Mouse (Mus musculus): ENCODE measurements around the gene Nhlrc4. TPM values are rescaled to one million over a fixed set of nuclear protein-coding genes. Genes with fewer than 3 reads are reported as not detected.

Gene Nhlrc4
- polyA plus RNA-seq, 1 experiment from 2014 or later = not detected

GRCm38 (mm10) chr17:25918037-25918750 lies 26.6 kb downstream of the Nhlrc4 start:
- Histone ChIP-seq H3K36me3 (ENCODE audit: control insufficient read depth, insufficient read depth, low read length) (no peaks in the 10 kb centered on the region), H3K4me3 (ENCODE audit: low read depth, low read length) (peak overlapping the region; percentile 92), H3K27ac (replicated peaks) (peak overlapping the region; percentile 93), H3K4me1 (replicated peaks; ENCODE audit: control insufficient read depth, insufficient read depth) (no peaks in the 10 kb centered on the region; the same call in none of the 2 replicates), H3K27me3 (ENCODE audit: control insufficient read depth, insufficient read depth, low read length) (no peaks in the 10 kb centered on the region), H3K9me3 (ENCODE audit: control insufficient read depth, low read length) (no peaks in the 10 kb centered on the region), H3K9ac (ENCODE audit: low read length) (peak overlapping the region; percentile 94), H3K4me2 (replicated peaks; ENCODE audit: low read depth) (peak overlapping the region; percentile 96)
- TF ChIP-seq EP300 (optimal IDR thresholded peaks at IDR 0.05) (no peak), CTCF (IDR thresholded peaks at IDR 0.05; ENCODE audit: low read depth) (no peak)
- WGBS = 75% methylated on average over 9 of the region's 9 CpGs
- no peak for DNase-seq (ENCODE audit: low spot score)
- ATAC-seq (ENCODE audit: low FRiP score, low TSS enrichment) = no peak

- H3K4me1 ChIP-seq (replicated peaks; ENCODE audit: control insufficient read depth, insufficient read depth) = no peaks in the 10 kb centered on the region; the same call in none of the 2 replicates
- 44% methylated on average over 8 of the region's 8 CpGs for WGBS
- H3K4me2 ChIP-seq (replicated peaks; ENCODE audit: low read depth) = peak overlapping the region; percentile 96; the same call in 1 of the 2 replicates
- no peaks in the 10 kb centered on the region for H3K27me3 ChIP-seq (ENCODE audit: control insufficient read depth, insufficient read depth, low read length)
- no peak for ATAC-seq (ENCODE audit: low FRiP score, low TSS enrichment)
- no peak overlapping the region for H3K4me3 ChIP-seq (ENCODE audit: low read depth, low read length)
- H3K9ac ChIP-seq (ENCODE audit: low read length) = no peak overlapping the region
- peak overlapping the region; percentile 77 for H3K27ac ChIP-seq (replicated peaks)
- no peaks in the 10 kb centered on the region for H3K36me3 ChIP-seq (ENCODE audit: control insufficient read depth, insufficient read depth, low read length)
- no peak for TF ChIP-seq CTCF (IDR thresholded peaks at IDR 0.05; ENCODE audit: low read depth)
- no peak for TF ChIP-seq EP300 (optimal IDR thresholded peaks at IDR 0.05)
- DNase-seq (ENCODE audit: low spot score) = peak; percentile 71
- no peaks in the 10 kb centered on the region for H3K9me3 ChIP-seq (ENCODE audit: control insufficient read depth, low read length)
These were observed 27.7 kb downstream of the Nhlrc4 start for GRCm38 (mm10) chr17:25916931-25917647.

GRCm38 (mm10) chr17:25914295-25914694 lies 30.5 kb downstream of the Nhlrc4 start:
- Histone ChIP-seq H3K27ac (replicated peaks) (0 out of 2 replicates have a peak overlapping the region, but pooled peaks have one; percentile 30), H3K36me3 (ENCODE audit: control insufficient read depth, insufficient read depth, low read length) (no peaks in the 10 kb centered on the region), H3K9me3 (ENCODE audit: control insufficient read depth, low read length) (no peaks in the 10 kb centered on the region), H3K4me1 (replicated peaks; ENCODE audit: control insufficient read depth, insufficient read depth) (no peaks in the 10 kb centered on the region; the same call in none of the 2 replicates), H3K27me3 (ENCODE audit: control insufficient read depth, insufficient read depth, low read length) (no peaks in the 10 kb centered on the region), H3K9ac (ENCODE audit: low read length) (no peak overlapping the region), H3K4me3 (ENCODE audit: low read depth, low read length) (no peak overlapping the region), H3K4me2 (replicated peaks; ENCODE audit: low read depth) (no peak overlapping the region)
- 70% methylated on average over 4 of the region's 4 CpGs for WGBS
- TF ChIP-seq EP300 (optimal IDR thresholded peaks at IDR 0.05) (no peak), CTCF (IDR thresholded peaks at IDR 0.05; ENCODE audit: low read depth) (no peak)
- ATAC-seq (ENCODE audit: low FRiP score, low TSS enrichment) (no peak), DNase-seq (ENCODE audit: low spot score) (no peak)

- no peak overlapping the region for H3K4me3 ChIP-seq (ENCODE audit: low read depth, low read length)
- H3K27me3 ChIP-seq (ENCODE audit: control insufficient read depth, insufficient read depth, low read length) = no peaks in the 10 kb centered on the region
- no peaks in the 10 kb centered on the region for H3K36me3 ChIP-seq (ENCODE audit: control insufficient read depth, insufficient read depth, low read length)
- no peaks in the 10 kb centered on the region; the same call in none of the 2 replicates for H3K4me1 ChIP-seq (replicated peaks; ENCODE audit: control insufficient read depth, insufficient read depth)
- no peak overlapping the region for H3K4me2 ChIP-seq (replicated peaks; ENCODE audit: low read depth)
- H3K9me3 ChIP-seq (ENCODE audit: control insufficient read depth, low read length) = no peaks in the 10 kb centered on the region
- DNase-seq (ENCODE audit: low spot score) (no peak), ATAC-seq (ENCODE audit: low FRiP score, low TSS enrichment) (no peak)
- H3K9ac ChIP-seq (ENCODE audit: low read length) = no peak overlapping the region
- H3K27ac ChIP-seq (replicated peaks) = peak overlapping the region; percentile 35; the same call in 1 of the 2 replicates
- TF ChIP-seq EP300 (optimal IDR thresholded peaks at IDR 0.05) (no peak), CTCF (IDR thresholded peaks at IDR 0.05; ENCODE audit: low read depth) (no peak)
- 79% methylated on average over 1 of the region's 1 CpGs for WGBS
These were observed 30.9 kb downstream of the Nhlrc4 start for GRCm38 (mm10) chr17:25913877-25914275.

GRCm38 (mm10) chr17:25913186-25913876 lies 31.4 kb downstream of the Nhlrc4 start:
- ATAC-seq (ENCODE audit: low FRiP score, low TSS enrichment) (no peak), DNase-seq (ENCODE audit: low spot score) (no peak)
- Histone ChIP-seq H3K36me3 (ENCODE audit: control insufficient read depth, insufficient read depth, low read length) (no peaks in the 10 kb centered on the region), H3K4me1 (replicated peaks; ENCODE audit: control insufficient read depth, insufficient read depth) (no peaks in the 10 kb centered on the region; the same call in none of the 2 replicates), H3K9me3 (ENCODE audit: control insufficient read depth, low read length) (no peaks in the 10 kb centered on the region), H3K4me2 (replicated peaks; ENCODE audit: low read depth) (no peak overlapping the region), H3K9ac (ENCODE audit: low read length) (no peak overlapping the region), H3K27ac (replicated peaks) (peak overlapping the region; percentile 35; the same call in 1 of the 2 replicates), H3K27me3 (ENCODE audit: control insufficient read depth, insufficient read depth, low read length) (no peaks in the 10 kb centered on the region), H3K4me3 (ENCODE audit: low read depth, low read length) (no peak overlapping the region)
- TF ChIP-seq CTCF (IDR thresholded peaks at IDR 0.05; ENCODE audit: low read depth) (no peak), EP300 (optimal IDR thresholded peaks at IDR 0.05) (no peak)
- WGBS = 81% methylated on average over 14 of the region's 14 CpGs

All from stomach, postnatal 0 days (tissue).